Mouse (Mus musculus): ENCODE results near the gene Nalcn. TPM values are rescaled to one million over a fixed set of nuclear protein-coding genes. Genes with fewer than 3 reads are reported as not detected.
"Not testable (repeated sequence)": the region's sequence is repeated elsewhere in the genome, so short reads cannot be mapped to it uniquely, and the experiment has no call there.

Gene Nalcn
- not detected in 2 replicates for polyA plus RNA-seq (2016; fragmentation: Nextera tagmentation; extraction: Ambion mirVana)

DNA sequence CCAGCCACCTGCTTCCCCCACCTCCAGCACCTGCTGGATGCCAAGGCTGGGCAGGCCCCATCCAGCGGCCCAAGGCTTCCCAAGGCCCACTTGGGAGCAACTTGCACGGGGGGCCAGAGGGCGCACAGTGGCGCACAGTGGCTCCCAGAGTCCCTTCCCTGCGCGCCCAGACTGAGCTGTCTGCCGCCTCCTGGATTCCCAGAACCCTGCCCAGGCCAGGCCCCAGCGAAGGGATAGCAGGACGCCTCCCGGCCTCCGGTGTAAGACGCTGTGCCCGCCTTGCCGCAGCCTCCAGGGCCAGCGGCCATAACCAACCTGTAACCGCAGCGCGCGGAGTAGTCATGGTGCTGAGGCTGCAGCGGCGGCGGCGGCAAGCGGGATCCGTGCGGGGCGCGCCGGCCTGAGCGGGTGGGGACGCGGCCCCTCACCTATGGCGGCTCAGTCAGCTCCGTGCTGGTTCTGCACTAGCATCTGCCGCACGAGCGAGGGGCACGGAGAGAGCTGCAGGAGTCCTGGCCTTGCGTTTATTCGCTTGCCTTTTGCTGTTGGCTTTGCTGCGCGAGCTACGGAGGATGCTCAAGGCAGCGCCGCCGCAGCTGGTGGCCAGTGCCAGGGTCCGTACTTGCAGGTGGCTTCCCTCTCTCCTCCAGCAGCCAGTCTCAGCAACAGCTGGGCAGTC is at the start of gene Nalcn:
Nalcn (minus strand) TSS at position 644 of the 679 bp plus-strand sequence.
- H3K4me3 ChIP-seq, result peak within 1 kb of the TSS; percentile 33
- H3K9ac ChIP-seq, result no peak within 1 kb of the TSS
- peak within 1 kb of the TSS; percentile 54 for H3K4me2 ChIP-seq
- H3K9me3 ChIP-seq (replicated peaks), result no peaks in the 10 kb centered on the region
- H3K27me3 ChIP-seq (replicated peaks), result peaks cover 15% of the 10 kb centered on the region
- H3K27ac ChIP-seq, result no peak within 1 kb of the TSS
- WGBS (ENCODE audit: insufficient replicate concordance), result 5% methylated on average over 47 of the region's 47 CpGs
- no peaks in the 10 kb centered on the region for H3K36me3 ChIP-seq
- H3K4me1 ChIP-seq, result no peaks in the 10 kb centered on the region
- ATAC-seq, result no peak

DNA sequence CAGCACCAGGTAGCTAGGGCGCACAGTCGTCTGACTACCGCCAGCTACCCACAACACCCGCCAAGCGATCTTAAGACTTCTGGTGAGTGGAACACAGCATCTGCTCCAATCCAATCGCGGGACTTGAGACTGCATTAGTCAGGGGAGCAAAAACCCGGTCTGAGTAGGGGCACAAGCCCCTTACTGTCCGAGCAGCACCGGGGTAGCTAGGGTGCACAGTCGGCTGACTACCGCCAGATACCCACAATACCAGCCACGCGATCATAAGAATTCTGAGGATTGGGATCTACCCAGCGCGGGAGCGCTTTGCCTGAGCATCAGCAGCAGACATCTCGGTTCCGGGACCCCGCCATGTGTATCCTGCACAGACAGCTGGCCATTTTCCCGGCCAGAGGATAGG is 44.1 kb upstream of the Nalcn start:
- not testable (repeated sequence) for H3K27ac ChIP-seq; H3K4me2 ChIP-seq; H3K9me3 ChIP-seq (replicated peaks); H3K9ac ChIP-seq; H3K27me3 ChIP-seq (replicated peaks); H3K4me3 ChIP-seq; H3K4me1 ChIP-seq; ATAC-seq; H3K36me3 ChIP-seq
- 55% methylated on average over 21 of the region's 21 CpGs for WGBS (ENCODE audit: insufficient replicate concordance)

DNA sequence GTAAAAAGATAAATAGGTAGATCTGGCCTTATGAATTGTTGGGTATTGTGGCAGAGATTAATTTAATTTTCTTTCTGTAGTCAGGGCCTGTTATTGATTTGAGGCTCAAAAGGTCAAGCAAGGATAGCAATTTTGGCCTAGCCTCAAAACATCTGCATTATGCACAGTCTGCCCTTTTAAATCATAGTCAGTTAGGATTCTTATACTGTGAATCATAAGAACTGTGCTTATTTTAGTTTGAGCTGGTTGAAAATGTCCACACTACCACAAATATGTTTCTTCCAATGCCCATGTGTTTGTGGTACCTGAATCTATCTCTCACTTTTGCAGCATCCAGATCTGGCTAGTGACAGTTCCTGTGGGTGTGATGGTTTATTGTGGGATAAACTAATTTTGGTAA is 37.5 kb upstream of the Nalcn start:
- H3K4me1 ChIP-seq, result 0 out of 2 replicates have a peak, but pooled peaks cover 4% of the 10 kb centered on the region
- no peak for ATAC-seq
- no peak overlapping the region for H3K4me2 ChIP-seq
- H3K4me3 ChIP-seq, result no peak overlapping the region
- H3K27me3 ChIP-seq (replicated peaks), result no peaks in the 10 kb centered on the region
- no peak overlapping the region for H3K27ac ChIP-seq
- H3K9ac ChIP-seq, result no peak overlapping the region
- no peaks in the 10 kb centered on the region for H3K9me3 ChIP-seq (replicated peaks)
- H3K36me3 ChIP-seq, result no peaks in the 10 kb centered on the region

DNA sequence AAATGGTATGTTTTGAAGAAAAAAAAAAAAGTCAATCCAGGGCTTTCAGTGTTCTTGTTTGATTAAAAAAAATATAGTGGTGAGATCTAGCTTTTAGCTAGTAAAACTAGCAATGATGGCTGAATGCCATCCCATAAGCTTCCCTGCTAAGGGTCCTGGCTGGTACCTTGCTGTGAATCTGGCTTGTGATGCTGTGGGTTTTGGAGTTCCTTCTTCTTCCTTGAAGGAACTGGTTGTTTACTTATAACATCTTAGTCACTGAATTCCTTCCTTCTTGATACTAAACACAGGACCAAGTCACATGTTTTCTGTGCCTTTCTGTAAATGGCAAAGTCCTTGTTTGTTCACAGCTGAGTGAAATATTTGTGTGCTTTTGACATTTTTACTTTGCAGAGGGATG is 36.3 kb upstream of the Nalcn start:
- no peak overlapping the region for H3K4me3 ChIP-seq
- no peak for ATAC-seq
- no peaks in the 10 kb centered on the region for H3K27me3 ChIP-seq (replicated peaks)
- H3K36me3 ChIP-seq, result no peaks in the 10 kb centered on the region
- 0 out of 2 replicates have a peak, but pooled peaks cover 4% of the 10 kb centered on the region for H3K4me1 ChIP-seq
- H3K27ac ChIP-seq, result no peak overlapping the region
- no peak overlapping the region for H3K9ac ChIP-seq
- no peak overlapping the region for H3K4me2 ChIP-seq
- H3K9me3 ChIP-seq (replicated peaks), result no peaks in the 10 kb centered on the region

GRCm38 (mm10) chr14:123662386-123662785 is 35.4 kb upstream of the Nalcn start:
- H3K27me3 ChIP-seq (replicated peaks), result no peaks in the 10 kb centered on the region
- H3K9me3 ChIP-seq (replicated peaks), result no peaks in the 10 kb centered on the region
- H3K4me2 ChIP-seq, result no peak overlapping the region
- 0 out of 2 replicates have a peak, but pooled peaks cover 4% of the 10 kb centered on the region for H3K4me1 ChIP-seq
- no peaks in the 10 kb centered on the region for H3K36me3 ChIP-seq
- WGBS (ENCODE audit: insufficient replicate concordance), result 44% methylated on average over 1 of the region's 1 CpGs
- no peak overlapping the region for H3K27ac ChIP-seq
- no peak for ATAC-seq
- no peak overlapping the region for H3K9ac ChIP-seq
- H3K4me3 ChIP-seq, result no peak overlapping the region

DNA sequence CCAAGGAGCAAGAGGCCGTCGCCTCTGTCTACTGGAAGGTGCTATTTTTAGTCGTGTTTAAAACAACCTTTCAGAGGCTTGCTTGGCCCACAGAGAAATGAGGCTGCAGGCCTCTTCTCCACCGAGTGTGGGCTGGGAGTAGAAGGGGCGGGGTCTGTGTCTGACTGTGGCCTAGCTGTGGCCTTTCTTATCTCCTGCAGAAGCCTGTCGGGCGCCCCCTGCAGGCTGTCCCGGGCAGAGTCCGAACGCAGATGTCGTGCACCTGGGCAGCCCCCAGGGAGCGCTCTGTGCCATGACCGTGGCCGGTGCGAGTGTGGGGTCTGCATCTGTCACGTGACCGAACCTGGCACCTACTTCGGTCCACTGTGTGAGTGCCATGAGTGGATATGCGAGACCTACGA is 34.1 kb upstream of the Nalcn start:
- Histone ChIP-seq H3K36me3 (no peaks in the 10 kb centered on the region), H3K9ac (no peak overlapping the region), H3K27me3 (replicated peaks) (no peaks in the 10 kb centered on the region), H3K4me2 (no peak overlapping the region), H3K4me1 (0 out of 2 replicates have a peak, but pooled peaks cover 4% of the 10 kb centered on the region), H3K4me3 (no peak overlapping the region), H3K27ac (no peak overlapping the region), H3K9me3 (replicated peaks) (no peaks in the 10 kb centered on the region)
- 17% methylated on average over 20 of the region's 20 CpGs for WGBS (ENCODE audit: insufficient replicate concordance)
- peak; percentile 68 for ATAC-seq

- Histone ChIP-seq H3K36me3 (no peaks in the 10 kb centered on the region), H3K9me3 (replicated peaks) (no peaks in the 10 kb centered on the region), H3K27me3 (replicated peaks) (no peaks in the 10 kb centered on the region), H3K4me1 (0 out of 2 replicates have a peak, but pooled peaks cover 4% of the 10 kb centered on the region), H3K9ac (no peak within 1 kb of the TSS), H3K4me2 (no peak within 1 kb of the TSS), H3K27ac (no peak within 1 kb of the TSS), H3K4me3 (no peak within 1 kb of the TSS)
- no peak for ATAC-seq
- 34% methylated on average over 7 of the region's 7 CpGs for WGBS (ENCODE audit: insufficient replicate concordance)
Observed at GRCm38 (mm10) chr14:123659921-123660385, 33.0 kb upstream of the Nalcn start, which contains the start of gene Itgbl1. Gene Itgbl1, plus strand, starts transcription at chr14:123659971.

DNA sequence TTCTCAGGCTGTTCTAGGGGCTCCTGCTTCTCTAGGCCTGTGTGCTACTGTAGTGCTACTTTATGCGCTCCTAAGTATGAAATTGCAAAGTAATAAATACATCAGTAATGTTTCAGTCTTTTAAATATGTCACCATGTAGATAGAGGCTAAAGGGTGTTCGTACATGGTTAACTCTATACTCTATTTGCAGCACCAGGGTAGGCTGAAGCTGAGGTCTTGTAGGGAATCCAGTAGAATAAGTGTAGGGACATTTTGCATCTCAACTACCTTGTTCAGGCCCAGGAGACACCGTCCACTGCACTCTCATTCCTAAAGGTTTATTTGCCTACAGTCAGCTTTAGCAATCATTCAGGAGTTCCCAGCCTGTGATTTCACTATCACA is 227 bp upstream of the Nalcn start:
- Histone ChIP-seq H3K4me1 (no peaks in the 10 kb centered on the region), H3K27ac (no peak overlapping the region), H3K27me3 (replicated peaks) (peaks cover 15% of the 10 kb centered on the region), H3K4me2 (peak overlapping the region; percentile 54; the same call in 1 of the 2 replicates), H3K9ac (no peak overlapping the region), H3K4me3 (peak overlapping the region; percentile 33; the same call in 1 of the 2 replicates), H3K36me3 (no peaks in the 10 kb centered on the region), H3K9me3 (replicated peaks) (no peaks in the 10 kb centered on the region)
- no peak for ATAC-seq
- 51% methylated on average over 3 of the region's 3 CpGs for whole genome bisulfite sequencing (ENCODE audit: insufficient replicate concordance)

DNA sequence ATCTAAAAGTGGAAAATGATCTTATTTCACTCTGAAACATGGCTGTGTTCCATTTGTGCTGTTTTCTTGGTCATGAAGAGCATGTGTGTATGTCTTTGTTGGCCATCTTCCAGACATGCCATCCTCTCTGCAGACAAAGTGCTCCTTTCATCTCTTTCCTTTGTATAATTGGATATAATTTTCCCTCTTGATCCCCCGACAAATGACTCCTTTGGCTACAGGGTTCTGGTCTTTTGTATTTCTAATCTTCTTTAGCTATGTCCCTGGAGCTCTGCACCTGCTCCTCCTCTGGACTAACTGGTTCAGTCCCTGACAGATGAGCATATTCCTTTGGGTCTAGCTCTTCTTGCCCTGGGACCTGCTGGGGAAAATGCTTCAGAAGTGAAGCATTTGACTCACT is 4.0 kb downstream of the Nalcn start:
- Histone ChIP-seq H3K9ac (no peak overlapping the region), H3K27ac (no peak overlapping the region), H3K4me3 (no peak overlapping the region), H3K27me3 (replicated peaks) (peaks cover 15% of the 10 kb centered on the region), H3K9me3 (replicated peaks) (no peaks in the 10 kb centered on the region), H3K4me2 (no peak overlapping the region), H3K36me3 (no peaks in the 10 kb centered on the region), H3K4me1 (no peaks in the 10 kb centered on the region)
- 54% methylated on average over 1 of the region's 1 CpGs for WGBS (ENCODE audit: insufficient replicate concordance)
- ATAC-seq, result no peak

DNA sequence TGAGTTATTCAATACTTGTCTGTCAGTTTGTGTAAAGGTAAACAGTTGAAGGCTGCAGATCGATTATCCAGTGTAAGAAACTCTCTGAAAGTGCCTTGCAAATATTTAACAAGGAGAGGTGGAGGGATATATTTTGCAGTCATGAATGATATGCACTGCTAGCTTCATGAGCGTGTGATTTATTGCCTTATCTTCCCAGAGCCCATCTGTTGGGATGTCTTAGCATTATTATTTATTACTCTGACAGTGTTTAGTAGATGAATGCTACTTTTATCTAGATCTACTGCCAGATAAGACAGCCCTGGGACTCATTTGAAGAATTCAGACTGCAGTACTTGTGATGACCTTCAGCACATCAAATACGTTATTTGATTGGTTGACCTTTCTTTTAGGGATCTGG is 31.7 kb downstream of the Nalcn start:
- Histone ChIP-seq H3K4me3 (no peak overlapping the region), H3K4me1 (no peaks in the 10 kb centered on the region), H3K9me3 (replicated peaks) (no peaks in the 10 kb centered on the region), H3K27ac (no peak overlapping the region), H3K27me3 (replicated peaks) (no peaks in the 10 kb centered on the region), H3K36me3 (no peaks in the 10 kb centered on the region), H3K4me2 (no peak overlapping the region), H3K9ac (no peak overlapping the region)
- no peak for ATAC-seq
- 55% methylated on average over 3 of the region's 3 CpGs for WGBS (ENCODE audit: insufficient replicate concordance)

- no peaks in the 10 kb centered on the region for H3K4me1 ChIP-seq
Observed at GRCm38 (mm10) chr14:123587412-123587811, 39.5 kb downstream of the Nalcn start.

GRCm38 (mm10) chr14:123582433-123582832 is 44.5 kb downstream of the Nalcn start:
- no peak for ATAC-seq
- Histone ChIP-seq H3K36me3 (no peaks in the 10 kb centered on the region), H3K4me2 (no peak overlapping the region), H3K27ac (no peak overlapping the region), H3K9me3 (replicated peaks) (no peaks in the 10 kb centered on the region), H3K9ac (no peak overlapping the region), H3K27me3 (replicated peaks) (no peaks in the 10 kb centered on the region), H3K4me3 (no peak overlapping the region), H3K4me1 (no peaks in the 10 kb centered on the region)
- WGBS (ENCODE audit: insufficient replicate concordance), result 80% methylated on average over 2 of the region's 2 CpGs

More at GRCm38 (mm10) chr14:123587412-123587811, 39.5 kb downstream of the Nalcn start:
- no peaks in the 10 kb centered on the region for H3K9me3 ChIP-seq (replicated peaks)
- no peak for ATAC-seq
- no peaks in the 10 kb centered on the region for H3K27me3 ChIP-seq (replicated peaks)
- no peaks in the 10 kb centered on the region for H3K36me3 ChIP-seq
- H3K9ac ChIP-seq, result no peak overlapping the region
- no peak overlapping the region for H3K4me3 ChIP-seq
- no peak overlapping the region for H3K4me2 ChIP-seq
- H3K27ac ChIP-seq, result no peak overlapping the region

GRCm38 (mm10) chr14:123575356-123575755 is 51.6 kb downstream of the Nalcn start:
- no peak overlapping the region for H3K27ac ChIP-seq
- no peaks in the 10 kb centered on the region for H3K36me3 ChIP-seq
- no peak overlapping the region for H3K9ac ChIP-seq
- 66% methylated on average over 4 of the region's 4 CpGs for WGBS (ENCODE audit: insufficient replicate concordance)
- no peaks in the 10 kb centered on the region for H3K27me3 ChIP-seq (replicated peaks)
- no peaks in the 10 kb centered on the region for H3K9me3 ChIP-seq (replicated peaks)
- no peak overlapping the region for H3K4me2 ChIP-seq
- ATAC-seq, result no peak
- no peak overlapping the region for H3K4me3 ChIP-seq
- H3K4me1 ChIP-seq, result no peaks in the 10 kb centered on the region
